Mouse (Mus musculus): ENCODE measurements at regions not wholly inside any gene's neighbourhood (a gene's known extent, or its start where the extent isn't known, plus 50 kb on each side); places are given as distances from the start of the nearest gene placed in this dataset.

GRCm38 (mm10) chr5:28530202-28530855 is 63.3 kb upstream of the Shh start:
- WGBS = 50% methylated on average over 6 of the region's 6 CpGs
- Histone ChIP-seq H3K27ac (replicated peaks) (no peak overlapping the region), H3K27me3 (no peaks in the 10 kb centered on the region), H3K9ac (no peak overlapping the region), H3K4me1 (no peaks in the 10 kb centered on the region), H3K4me2 (replicated peaks) (no peak overlapping the region), H3K4me3 (replicated peaks) (no peak overlapping the region), H3K36me3 (no peaks in the 10 kb centered on the region), H3K9me3 (replicated peaks) (no peaks in the 10 kb centered on the region)
- ATAC-seq (ENCODE audit: insufficient number of reproducible peaks, low FRiP score, low TSS enrichment, low read depth) = no peak

DNA sequence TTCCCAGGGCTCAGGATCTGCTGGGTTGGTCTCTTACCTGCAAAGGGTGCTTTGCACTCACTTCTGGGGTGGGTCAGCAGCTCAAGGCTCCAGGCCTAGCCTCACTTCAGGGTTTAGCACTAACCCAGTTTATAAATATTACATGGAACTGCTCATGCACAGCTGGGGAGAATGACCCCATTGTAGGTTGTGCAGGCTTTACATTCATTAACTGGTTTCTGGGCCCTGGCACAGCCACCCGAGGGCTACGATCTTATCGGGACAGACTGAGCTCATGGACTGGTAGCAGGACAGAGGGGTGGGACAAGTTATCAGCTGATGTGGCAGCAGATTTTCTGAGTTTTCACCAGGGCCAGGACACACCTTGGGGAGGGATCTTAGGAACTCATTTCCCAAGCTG is 59.4 kb upstream of the Shh start:
- Histone ChIP-seq H3K27me3 (no peaks in the 10 kb centered on the region), H3K4me3 (replicated peaks) (no peak overlapping the region), H3K36me3 (no peaks in the 10 kb centered on the region), H3K4me2 (replicated peaks) (no peak overlapping the region), H3K9ac (no peak overlapping the region), H3K4me1 (peaks cover 1% of the 10 kb centered on the region; the same call in 1 of the 2 replicates), H3K27ac (replicated peaks) (no peak overlapping the region), H3K9me3 (replicated peaks) (no peaks in the 10 kb centered on the region)
- no peak for ATAC-seq (ENCODE audit: insufficient number of reproducible peaks, low FRiP score, low TSS enrichment, low read depth)
- WGBS = 87% methylated on average over 3 of the region's 3 CpGs

DNA sequence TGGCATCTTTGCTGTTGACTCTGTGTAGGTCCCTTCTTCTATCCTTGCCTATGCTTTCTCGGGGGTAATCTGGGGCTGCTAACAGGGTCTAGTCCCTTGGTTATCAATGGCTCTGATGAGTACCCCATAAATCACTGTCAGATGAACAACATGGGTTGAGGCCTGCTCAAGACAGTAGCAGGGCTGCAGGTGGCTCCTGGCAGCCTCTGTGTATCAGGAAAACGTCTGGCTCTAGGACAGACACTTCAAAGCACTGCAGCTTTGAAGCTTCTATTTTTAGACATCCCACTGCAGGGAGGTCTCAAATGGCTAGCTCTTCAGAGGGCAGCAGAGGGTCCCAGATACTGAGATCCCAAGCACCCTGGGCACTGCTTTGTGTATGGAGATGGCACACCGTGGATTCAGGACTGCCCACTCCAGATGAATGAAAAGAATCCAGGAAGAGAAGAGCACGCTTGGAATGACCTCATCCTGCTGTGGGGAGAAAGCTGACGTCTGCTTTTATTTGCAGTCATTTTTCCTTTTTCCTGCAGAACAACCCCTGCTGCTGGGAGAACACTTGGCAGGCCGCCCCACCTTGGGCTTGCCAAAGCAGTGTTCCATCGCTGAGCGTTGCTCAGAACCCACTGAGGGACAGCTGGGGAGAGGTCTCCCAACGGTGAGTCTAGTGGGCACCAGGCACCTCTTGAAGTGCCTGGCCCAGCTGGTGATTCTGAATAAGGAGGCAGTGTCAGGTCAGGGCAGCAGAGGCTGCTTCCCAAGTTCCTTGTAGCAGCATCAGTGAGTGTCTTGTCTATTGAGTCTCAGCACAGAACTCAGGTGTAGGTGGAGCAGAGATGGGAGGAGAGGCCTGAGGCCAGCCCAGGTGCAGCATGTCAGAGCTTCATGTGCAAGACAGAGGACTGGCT is 54.0 kb upstream of the Shh start:
- Histone ChIP-seq H3K27me3 (no peaks in the 10 kb centered on the region), H3K4me3 (replicated peaks) (no peak overlapping the region), H3K4me1 (peaks cover 9% of the 10 kb centered on the region; the same call in 1 of the 2 replicates), H3K27ac (replicated peaks) (no peak overlapping the region), H3K36me3 (no peaks in the 10 kb centered on the region), H3K4me2 (replicated peaks) (no peak overlapping the region), H3K9ac (no peak overlapping the region), H3K9me3 (replicated peaks) (no peaks in the 10 kb centered on the region)
- peak; percentile 47 for ATAC-seq (ENCODE audit: insufficient number of reproducible peaks, low FRiP score, low TSS enrichment, low read depth)
- 33% methylated on average over 9 of the region's 9 CpGs for WGBS

DNA sequence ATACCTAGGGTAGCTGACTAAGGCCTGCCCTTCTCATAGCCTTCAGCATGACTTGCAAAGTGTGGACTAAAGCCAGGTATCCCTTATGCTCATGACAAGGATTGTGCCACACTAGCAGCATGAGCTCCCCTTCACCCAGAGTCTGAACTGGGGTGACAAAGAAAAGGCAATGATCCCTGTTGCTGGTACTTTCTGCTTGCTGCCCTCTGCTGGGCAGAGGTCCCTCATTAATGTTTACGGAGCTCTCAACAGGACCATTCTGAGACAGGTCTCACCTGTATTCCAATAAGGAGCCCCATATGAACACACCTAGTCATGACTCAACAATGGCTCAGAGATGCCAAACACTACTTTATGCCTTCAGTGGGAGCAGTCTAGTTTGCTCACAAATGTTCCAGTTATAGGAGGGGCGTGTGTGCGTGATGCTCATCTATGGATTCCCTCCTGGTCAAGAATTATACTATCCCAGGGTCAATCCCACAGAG is 52.0 kb upstream of the Shh start:
- H3K36me3 ChIP-seq = no peaks in the 10 kb centered on the region
- no peak for ATAC-seq (ENCODE audit: insufficient number of reproducible peaks, low FRiP score, low TSS enrichment, low read depth)

More for the DNA sequence above, 52.0 kb upstream of the Shh start:
- Histone ChIP-seq H3K9ac (no peak overlapping the region), H3K4me1 (peaks cover 9% of the 10 kb centered on the region; the same call in 1 of the 2 replicates), H3K27me3 (no peaks in the 10 kb centered on the region), H3K4me2 (replicated peaks) (no peak overlapping the region), H3K4me3 (replicated peaks) (no peak overlapping the region), H3K9me3 (replicated peaks) (no peaks in the 10 kb centered on the region), H3K27ac (replicated peaks) (no peak overlapping the region)
- 83% methylated on average over 3 of the region's 3 CpGs for WGBS

Data from embryonic facial prominence, embryonic 15.5 days (tissue).